Mouse (Mus musculus) megakaryocyte, adult 5-6 weeks (primary cell): ENCODE data around the gene Flii. TPM values are rescaled to one million over a fixed set of nuclear protein-coding genes. Genes with fewer than 3 reads are reported as not detected.

Experiments
- ATAC-seq: 2 replicates; pipeline ENCODE4 v1.8.0; 2016; ENCODE audit warnings: mild to moderate bottlenecking, inconsistent platforms; ENCODE audit not compliant: poor library complexity, severe bottlenecking
- total RNA-seq, 2 experiments: library from RNA; stranded (forward) in 1 of 2; stranded (reverse) in 1 of 2; fragments of 153-499, 151-499 nt in 1 of 2; fragments of 221-1000, 200-1000 nt in 1 of 2; gene quantifications; 2 replicates each; pipeline versions ENCODE4 v1.2.3 to v1.2.4; 2015 to 2017

The Flii gene
- total RNA-seq, 2 experiments from 2014 or later: 115 to 172 TPM

DNA sequence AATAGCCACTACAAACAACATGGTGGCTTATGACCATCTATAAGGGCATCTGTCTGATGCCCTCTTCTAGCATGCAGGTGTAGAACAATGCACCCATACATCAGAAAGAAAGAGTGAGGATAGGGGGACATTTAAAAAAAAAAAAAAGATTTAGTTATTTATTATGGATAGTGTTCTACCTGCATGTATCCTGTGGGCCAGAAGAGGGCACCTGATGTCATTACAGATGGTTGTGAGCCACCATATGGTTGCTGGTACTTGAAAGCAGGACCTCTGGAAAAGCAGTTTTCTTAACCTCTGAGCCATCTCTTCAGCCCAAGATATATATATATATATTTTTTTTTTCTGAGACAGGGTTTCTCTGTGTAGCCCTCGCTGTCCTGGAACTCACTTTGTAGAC lies 30.9 kb downstream of the Flii start:
- no peak for ATAC-seq

Other genes starting within 250 kb of the Flii start
- 23.5 and 24.1 TPM in 2 replicates for gene Alkbh5, start 190.9 kb downstream of the Flii start, total RNA-seq (2015)
- 21.6 and 26.5 TPM in 2 replicates for gene Alkbh5, start 190.9 kb downstream of the Flii start, total RNA-seq (2017)
- gene Llgl1, start 27.5 kb downstream of the Flii start, total RNA-seq (2015): 6.4 and 6.6 TPM in 2 replicates
- 4.1 and 4.9 TPM in 2 replicates for gene Llgl1, start 27.5 kb downstream of the Flii start, total RNA-seq (2017)
- 3.3 and 3.7 TPM in 2 replicates for gene Mief2, start 1.1 kb upstream of the Flii start, total RNA-seq (2015)
- 4.7 and 7.4 TPM in 2 replicates for gene Mief2, start 1.1 kb upstream of the Flii start, total RNA-seq (2017)
- 6.0 and 10.5 TPM in 2 replicates for gene Top3a, start 50.1 kb upstream of the Flii start, total RNA-seq (2015)
- 12.6 and 14.8 TPM in 2 replicates for gene Top3a, start 50.1 kb upstream of the Flii start, total RNA-seq (2017)
- 27.4 and 32.1 TPM in 2 replicates for gene Smcr8, start 50.3 kb upstream of the Flii start, total RNA-seq (2015)
- 16.8 and 18.7 TPM in 2 replicates for gene Smcr8, start 50.3 kb upstream of the Flii start, total RNA-seq (2017)
- 4.1 and 6.2 TPM in 2 replicates for gene Shmt1, start 84.5 kb upstream of the Flii start, total RNA-seq (2015)
- 13.7 and 15.6 TPM in 2 replicates for gene Shmt1, start 84.5 kb upstream of the Flii start, total RNA-seq (2017)
- gene Dhrs7b, start 103.4 kb upstream of the Flii start, total RNA-seq (2015): 11.1 and 16.8 TPM in 2 replicates
- gene Dhrs7b, start 103.4 kb upstream of the Flii start, total RNA-seq (2017): 12.9 and 15.6 TPM in 2 replicates
- 13.3 and 18.7 TPM in 2 replicates for gene Tmem11, start 152.0 kb upstream of the Flii start, total RNA-seq (2015)
- gene Tmem11, start 152.0 kb upstream of the Flii start, total RNA-seq (2017): 32.7 and 37.7 TPM in 2 replicates
- 5.6 and 5.8 TPM in 2 replicates for gene Natd1, start 187.5 kb upstream of the Flii start, total RNA-seq (2015)
- 2.7 and 3.3 TPM in 2 replicates for gene Natd1, start 187.5 kb upstream of the Flii start, total RNA-seq (2017)
- gene Map2k3, start 204.8 kb upstream of the Flii start, total RNA-seq (2015): 34.2 and 37.2 TPM in 2 replicates
- 10.5 and 16.3 TPM in 2 replicates for gene Map2k3, start 204.8 kb upstream of the Flii start, total RNA-seq (2017)